Mouse (Mus musculus): Measurements from ENCODE around the gene Atp6v1b1. TPM values are rescaled to one million over a fixed set of nuclear protein-coding genes. Genes with fewer than 3 reads are reported as not detected.

The Atp6v1b1 gene
- polyA plus RNA-seq (2017; shearing (Covaris generic)): not detected

DNA sequence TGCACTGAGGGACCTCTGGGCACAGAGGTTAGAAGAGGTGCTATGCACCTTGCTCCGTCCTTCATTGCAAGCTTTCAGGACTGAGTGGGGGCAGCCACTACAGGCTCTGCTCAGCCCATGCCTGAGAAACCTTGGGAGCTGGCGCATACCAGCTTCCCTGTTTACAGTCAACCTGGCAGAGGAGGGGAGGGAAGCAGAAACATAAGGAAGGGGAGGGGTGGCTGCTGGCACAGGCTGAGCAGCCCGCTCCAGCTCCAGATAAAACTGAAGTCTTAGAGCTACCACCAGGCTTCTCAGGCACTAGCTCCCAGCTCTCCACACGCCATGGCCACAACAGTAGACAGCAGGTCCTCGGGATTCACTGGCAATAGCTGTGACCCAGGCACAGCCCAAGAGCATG, at the start of gene Atp6v1b1:
Atp6v1b1 (plus strand) TSS at position 230 of the 400 bp plus-strand sequence.
- ATAC-seq: no peak

DNA sequence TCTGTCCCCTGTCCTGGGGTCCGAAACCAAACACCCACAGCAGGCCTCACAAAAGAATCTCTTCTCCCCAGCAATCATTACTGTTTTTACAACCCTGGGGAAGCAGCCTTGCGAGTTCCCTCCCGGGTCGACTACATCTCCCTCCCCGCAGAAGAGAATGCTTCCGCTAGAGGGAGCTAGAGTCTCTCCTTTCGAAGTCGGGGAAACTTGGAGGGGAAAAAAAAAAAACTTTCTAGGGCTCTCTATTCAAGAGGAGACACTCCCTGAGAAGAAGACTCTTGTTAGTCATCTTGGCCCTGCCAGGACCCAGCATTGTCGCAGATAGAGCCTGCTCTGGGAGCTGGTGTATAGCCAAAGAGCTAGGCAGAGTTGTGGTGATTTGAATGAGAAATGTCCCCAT, 49.0 kb upstream of the Atp6v1b1 start:
- ATAC-seq: peak; percentile 67

DNA sequence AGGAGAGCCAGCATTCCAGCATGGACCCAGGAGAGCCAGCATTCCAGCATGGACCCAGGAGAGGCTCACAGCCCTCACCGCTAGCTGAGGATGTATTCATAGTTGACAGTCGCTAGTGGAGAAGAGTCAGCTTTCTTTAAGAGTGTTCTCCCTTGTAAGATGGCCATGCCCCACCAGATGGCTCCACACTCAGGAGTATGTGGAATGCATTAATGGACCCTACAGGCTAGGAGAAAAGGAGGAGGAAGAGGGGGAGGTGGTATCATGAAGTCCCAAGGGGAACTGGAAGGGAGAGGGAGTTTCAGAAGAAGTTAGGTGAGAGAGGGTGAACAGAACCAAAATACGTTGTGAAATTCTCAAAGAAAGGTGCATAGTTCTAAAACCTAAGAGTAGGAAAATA, 47.1 kb upstream of the Atp6v1b1 start:
- ATAC-seq: no peak

GRCm38 (mm10) chr6:83696684-83697083, 46.1 kb upstream of the Atp6v1b1 start:
- no peak for ATAC-seq

DNA sequence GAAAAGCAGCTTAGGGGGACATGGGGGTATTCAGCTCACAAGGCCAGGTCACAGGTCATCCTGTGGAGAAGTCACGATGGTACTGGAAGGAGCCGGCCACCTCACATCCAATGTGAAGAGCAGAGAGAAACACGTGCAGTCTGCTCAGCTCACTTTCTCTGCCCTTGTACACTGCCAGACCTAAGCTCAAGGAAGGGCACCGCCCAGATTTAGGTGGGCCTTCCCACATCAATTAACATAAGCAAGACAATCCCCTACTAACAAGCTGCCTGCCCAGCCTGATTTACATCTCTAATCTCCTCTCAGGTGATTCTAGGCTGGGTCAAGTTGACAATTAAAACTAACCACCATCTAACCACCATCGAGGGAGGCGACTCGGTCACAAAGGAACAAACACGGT, 44.9 kb upstream of the Atp6v1b1 start:
- ATAC-seq: no peak

- ATAC-seq: no peak
These were observed 42.8 kb upstream of the Atp6v1b1 start for GRCm38 (mm10) chr6:83699971-83700370.

DNA sequence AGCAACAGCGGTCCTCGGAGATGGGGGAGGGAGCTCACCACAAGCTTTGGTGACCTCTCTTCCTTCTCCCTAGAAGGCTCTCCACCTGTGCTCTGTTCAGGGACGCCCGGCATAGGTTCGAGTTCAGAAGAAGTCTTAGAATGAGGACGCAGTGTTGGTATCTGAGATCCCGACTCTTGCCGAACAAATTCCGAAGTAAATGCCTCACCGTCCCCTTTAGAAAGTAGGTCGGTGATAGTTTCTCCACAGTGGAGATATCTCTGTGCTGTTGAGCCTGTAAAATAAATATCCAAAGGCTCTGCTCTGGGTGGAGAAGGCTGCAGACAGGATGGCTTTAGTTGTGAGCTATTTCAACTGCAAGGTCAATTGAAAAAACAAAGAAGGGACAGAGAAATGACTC, 41.8 kb upstream of the Atp6v1b1 start:
- no peak for ATAC-seq

DNA sequence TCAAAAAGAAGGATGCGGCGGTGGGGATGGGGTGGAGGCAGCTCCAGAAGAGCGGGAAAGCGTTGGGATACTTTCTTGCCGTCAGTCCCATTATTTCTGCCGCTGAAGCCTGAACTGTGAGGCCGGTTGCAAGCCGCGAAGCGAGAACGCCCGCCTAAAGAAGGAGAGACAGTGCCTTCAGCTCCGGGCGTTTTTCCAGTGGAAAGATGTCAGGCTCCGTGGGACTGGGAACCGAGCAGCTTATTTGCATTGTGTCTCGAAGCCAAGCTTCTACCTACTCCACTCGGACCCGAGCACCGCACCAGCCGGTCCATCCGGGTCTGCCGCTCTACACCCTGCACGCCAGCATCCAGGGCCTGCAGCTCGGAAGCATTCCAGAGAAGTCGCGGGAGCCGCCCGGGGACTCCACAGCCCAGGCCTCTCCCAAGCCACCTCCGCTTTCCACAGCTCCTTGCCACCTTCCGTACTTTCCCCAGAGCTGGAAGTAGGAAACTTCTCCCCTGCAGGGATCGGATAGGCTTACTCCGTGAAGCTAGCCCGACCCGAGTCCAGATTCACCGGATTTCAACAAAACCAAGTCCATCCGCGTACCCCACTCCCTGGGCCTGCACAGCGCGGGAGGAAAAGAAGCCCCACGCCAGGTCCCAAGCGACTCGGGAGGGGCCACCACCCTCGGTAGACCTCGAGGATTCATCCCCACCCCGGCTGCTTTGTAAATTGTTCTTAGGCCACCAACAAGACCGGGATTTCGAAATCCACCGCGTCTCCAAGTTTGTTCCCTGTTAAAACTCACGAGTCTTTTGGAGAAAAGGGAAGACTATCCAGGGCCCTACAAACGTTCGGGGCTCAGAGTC, 40.4 kb upstream of the Atp6v1b1 start:
- peak; percentile 17 for ATAC-seq

DNA sequence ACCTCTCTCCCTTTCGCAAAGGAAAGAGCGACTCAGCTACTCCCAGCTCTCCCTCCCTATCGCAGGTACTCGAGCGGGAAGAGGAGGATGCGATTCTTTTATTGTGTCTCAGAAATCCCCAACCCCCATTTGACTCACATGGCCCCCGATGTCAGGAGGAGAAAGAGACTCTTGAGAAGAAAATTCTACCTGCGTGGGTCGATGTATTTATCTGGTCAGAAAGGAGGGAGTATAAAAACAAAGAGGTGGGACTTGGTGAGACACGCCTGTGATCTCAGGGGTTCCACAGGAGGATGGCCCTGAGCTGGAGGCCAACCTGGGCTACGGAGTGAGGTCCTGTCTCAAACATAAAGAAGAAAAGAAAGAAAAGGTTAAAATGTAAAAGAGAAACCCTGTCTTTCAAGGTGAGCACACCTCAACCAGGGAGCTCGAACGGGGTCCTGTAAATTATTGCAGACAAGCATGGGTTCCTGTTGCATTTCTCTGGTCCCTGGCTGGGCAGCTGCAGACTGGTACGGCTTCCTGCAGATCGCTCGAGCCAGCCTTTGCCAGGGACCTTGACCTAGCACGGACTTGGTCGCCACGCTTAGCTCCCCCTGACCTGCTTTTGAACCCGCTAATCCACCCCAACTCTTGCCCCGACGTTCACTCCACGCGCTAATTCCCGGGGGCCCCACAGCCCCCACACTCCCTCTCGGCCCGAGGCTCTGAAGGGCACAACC, 39.6 kb upstream of the Atp6v1b1 start:
- ATAC-seq: no peak

DNA sequence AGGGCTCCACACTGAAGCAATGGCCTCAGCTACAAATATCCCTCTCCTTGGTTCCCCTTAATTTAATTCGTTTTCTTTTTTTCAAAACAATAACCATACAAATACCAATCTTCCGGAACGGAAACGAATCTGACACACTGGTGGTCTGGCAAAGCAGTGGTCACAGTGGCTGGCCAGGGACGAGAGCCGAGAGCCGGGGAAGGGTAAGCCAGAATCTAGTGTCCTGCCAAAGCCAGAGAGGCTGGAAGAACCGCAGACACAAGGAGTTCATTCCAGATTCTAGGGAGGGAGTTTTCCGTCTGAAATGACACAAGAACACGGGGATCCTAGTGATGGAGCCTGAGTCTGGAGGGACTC, 39.1 kb upstream of the Atp6v1b1 start:
- ATAC-seq: no peak

DNA sequence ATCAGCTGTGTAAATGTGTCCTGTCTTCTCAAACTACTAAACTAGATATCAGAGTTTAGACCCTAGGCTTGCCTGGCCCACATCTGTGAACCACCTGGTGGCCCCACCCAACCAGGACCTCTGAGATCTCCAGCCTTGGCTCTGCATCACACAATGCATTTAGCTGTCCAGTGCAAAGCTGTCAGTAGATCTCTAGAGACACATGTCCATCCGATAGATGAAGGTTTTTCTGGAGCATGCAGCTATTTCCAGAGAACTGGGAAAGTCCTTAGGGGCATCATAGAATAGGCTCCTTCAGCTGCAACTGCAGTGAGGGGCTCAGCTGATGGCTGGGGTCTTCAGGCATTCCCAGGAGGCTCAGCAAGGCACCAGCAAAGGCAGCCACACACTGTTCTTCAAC, 38.5 kb upstream of the Atp6v1b1 start:
- no peak for ATAC-seq

- ATAC-seq: no peak
These were observed 38.1 kb upstream of the Atp6v1b1 start for GRCm38 (mm10) chr6:83704701-83705100.

GRCm38 (mm10) chr6:83707738-83708510, 34.9 kb upstream of the Atp6v1b1 start:
- no peak for ATAC-seq

- peak; percentile 22 for ATAC-seq
These were observed 32.3 kb upstream of the Atp6v1b1 start for GRCm38 (mm10) chr6:83710361-83711066.

DNA sequence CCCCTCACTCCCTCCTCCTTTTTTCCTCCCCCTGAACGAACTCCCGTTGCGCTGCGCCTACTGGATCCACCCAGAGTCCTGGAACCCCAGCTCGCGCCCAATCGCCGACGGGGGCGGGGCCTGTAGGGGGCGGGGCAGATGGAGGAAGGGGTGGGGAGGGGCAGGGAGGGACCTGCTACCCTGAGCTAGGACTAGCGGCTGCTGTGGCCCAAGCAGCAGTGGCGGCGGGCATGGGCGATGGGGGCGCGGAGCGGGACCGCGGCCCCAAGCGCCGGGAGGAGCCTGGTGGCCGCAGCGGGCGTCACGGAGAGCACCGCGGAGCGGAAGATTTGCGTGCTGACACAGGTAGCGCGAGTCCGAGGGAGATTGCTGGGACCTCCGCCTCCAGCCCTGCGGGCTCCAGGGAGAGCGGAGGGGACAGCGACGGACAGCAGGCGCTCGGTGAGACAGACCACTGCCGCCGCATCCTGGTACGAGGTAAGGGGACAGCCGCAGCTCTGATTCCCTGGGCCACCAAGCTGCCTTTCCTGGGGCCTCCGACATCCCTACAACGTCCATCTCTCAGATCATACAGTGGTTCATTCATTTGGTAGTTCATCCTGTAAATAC, 31.6 kb upstream of the Atp6v1b1 start, which contains the start of gene Vax2:
Vax2 (plus strand) TSS at position 198 of the 609 bp plus-strand sequence.
- peak; percentile 43 for ATAC-seq

DNA sequence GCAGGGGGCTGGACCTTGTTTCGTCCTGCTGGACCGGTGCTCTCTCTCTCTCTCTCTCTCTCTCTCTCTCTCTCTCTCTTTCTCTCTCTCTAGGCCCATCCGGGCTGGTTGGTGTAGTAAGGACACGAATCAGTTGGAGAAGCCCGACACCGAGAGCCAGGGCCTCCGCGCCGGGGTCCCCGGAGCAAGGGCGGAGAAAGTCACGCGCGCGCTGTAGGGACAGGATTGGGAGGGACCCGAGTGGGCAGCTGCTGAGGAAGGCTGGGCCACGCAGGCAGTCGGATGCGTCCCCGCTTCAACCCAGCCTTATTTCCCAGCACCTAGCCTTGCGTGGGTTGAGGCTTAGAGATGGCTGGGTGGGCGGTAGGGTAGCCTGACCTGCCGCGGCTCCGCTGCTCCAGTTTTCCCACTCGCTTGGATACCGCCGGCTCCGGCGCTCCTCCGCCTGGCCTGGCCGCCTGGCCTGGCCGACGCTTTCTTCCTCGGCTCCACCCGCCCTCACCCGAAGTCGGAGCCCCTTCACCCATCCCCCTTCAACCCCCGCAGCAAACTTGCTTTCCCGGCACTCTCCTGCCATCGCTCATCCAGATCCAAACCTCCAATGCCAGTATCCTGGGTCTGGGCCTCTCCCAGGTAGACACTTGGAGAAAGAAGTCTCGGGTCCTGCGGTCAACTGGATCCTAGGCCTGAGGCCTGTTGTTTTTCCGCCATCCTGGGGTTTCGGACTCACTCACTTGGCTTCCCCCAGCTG, 30.9 kb upstream of the Atp6v1b1 start:
- ATAC-seq: no peak

- no peak for ATAC-seq
These were observed 29.3 kb upstream of the Atp6v1b1 start for GRCm38 (mm10) chr6:83713271-83714136.

GRCm38 (mm10) chr6:83714221-83715123, 28.3 kb upstream of the Atp6v1b1 start:
- ATAC-seq: no peak
